Mouse (Mus musculus) kidney, postnatal 4 days (tissue): ENCODE measurements around the gene Vav2.
A peak's percentile ranks its signal among the peaks of the same experiment; 100 is the strongest.

Experiments
- DNase-seq, 2 experiments: peaks; one replicate each; pipeline ENCODE4 v3.0.0; 2021; ENCODE audit warnings: mixed read lengths in 2 of 2

The Vav2 gene

DNA sequence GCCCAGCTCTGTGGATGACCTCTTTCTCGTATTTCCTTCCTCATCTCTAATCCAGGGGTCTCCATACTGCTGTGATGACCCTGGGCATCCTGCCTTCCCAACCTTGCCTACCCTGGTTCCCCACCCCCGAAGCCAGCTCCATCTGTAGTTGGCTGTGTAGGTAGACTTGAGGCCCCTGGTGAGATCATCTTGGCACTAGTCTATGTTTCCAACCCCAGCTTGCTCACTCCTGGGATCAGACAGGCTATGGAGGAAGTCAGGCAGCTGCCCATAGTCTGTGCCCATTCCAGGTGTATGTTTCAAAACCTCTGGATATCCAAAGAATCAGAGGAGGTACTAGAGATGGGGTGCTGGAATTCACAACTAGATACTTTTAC is 179.4 kb downstream of the Vav2 start:
- no peak for DNase-seq

DNA sequence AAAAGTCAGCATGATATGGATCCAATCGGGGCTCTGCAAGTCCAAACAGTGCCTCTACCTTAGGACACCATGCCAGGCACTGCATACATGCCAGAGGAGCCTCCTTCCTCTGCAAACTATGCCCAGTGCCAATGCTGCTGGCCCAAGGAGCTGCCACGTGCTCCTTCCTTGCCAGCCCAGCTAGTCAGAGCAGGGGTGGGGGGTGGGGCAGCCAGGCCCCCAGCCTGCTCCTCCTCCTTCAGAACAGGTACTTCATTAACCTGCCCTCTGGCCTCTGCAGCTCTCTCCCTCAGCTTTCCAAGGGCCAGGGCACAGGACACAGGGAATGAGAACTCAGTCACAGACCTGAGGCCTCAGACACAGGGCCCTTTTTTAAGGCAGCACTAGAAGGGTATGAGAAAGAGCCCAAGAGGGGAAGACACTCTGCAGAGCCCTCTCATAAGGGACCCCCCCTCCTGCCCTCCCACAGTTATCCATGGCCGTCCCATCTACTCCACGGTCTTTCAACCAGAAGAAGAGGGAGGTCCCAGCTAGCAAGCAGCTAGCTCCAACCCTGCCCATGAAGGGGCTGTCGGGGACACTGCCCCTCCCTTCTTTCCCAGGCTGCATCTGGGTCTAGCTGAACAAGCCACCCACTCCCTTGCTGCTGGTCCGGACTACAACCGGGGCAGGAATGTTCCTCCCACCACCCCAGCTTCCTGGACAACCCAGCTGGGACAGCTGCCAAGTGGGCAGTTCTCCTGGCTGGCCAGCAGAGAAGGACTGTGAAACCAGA is 179.9 kb downstream of the Vav2 start:
- DNase-seq: peak; percentile 96 to 97

DNA sequence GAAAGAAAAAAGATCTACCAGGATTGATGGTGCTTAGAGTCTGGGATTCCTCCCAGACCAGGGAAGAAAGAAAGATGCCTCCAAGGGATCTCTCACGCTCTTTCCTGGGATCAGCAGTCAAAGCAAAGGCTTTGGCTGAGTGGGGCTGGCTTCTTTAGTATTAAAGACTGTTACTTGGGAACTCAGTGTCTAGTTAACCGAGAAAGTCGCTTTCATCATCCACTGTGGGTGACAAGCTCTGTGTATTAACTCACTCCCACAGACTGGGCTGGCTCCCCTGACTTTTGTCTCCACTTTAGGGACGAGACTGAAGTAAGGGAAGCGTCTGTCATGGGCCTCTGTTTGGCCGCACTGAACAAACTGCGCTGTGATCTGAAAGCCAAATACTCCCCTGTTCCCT is 180.9 kb downstream of the Vav2 start:
- peak in 1 of 2 experiments; percentile 28 for DNase-seq

DNA sequence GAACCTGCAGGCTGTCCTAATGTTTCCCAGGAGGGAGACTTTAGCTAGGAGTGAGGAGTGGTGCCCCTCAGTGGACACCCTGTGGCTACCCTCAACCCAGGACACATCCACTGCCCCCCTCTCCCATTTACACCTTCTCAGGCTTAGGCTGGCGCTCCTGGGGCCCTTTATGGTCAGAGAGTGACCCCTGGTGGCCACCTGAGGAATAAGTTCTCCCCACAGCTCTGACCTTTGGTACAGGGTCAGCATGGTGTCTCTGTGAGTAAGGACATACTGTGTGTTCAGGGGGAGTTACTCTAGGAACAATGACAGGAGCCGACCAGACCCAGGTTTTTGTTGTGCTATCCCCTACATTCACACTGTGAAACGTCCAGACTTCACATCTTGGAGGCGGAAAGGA is 189.5 kb downstream of the Vav2 start:
- peak; percentile 76 to 77 for DNase-seq

DNA sequence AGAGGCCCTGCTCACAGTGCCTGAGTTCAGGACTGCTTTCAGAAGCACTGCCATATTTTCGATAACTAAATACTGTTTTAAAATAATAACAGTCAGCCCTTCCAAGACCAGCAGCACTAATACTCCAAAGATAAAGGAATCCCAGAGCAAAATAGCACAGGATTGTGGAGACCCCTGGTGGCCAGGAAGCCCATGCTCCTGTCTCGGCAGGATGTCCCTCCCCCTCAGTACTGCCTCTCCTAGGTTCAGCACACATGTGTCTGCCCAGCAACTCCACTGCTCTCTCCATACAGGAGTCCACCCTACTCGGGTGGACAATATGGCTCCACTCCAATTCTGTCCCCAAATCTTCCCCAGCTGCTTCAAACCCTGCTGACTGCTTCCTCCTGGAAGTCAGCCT is 191.1 kb downstream of the Vav2 start:
- DNase-seq: peak; percentile 86

DNA sequence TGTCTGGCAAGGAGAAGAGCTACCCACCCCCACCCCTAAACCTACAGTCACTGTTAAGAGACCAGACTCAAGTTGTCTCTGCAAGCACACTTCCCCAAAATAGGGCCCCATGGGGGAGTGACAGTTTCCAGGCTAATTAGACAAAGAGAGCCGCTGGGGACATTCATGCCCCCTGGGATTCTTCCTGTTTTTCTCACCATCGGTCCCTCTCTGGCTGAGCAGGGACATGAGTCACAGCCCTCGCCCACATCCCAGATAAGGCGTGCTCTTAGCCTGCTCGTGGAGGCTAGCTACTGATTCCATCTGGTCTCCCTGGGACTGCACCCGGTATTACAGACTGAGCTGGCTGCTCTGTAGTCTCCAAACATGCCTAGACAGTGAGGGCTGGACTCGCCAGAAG is 194.5 kb downstream of the Vav2 start:
- peak in 1 of 2 experiments; percentile 39 for DNase-seq

DNA sequence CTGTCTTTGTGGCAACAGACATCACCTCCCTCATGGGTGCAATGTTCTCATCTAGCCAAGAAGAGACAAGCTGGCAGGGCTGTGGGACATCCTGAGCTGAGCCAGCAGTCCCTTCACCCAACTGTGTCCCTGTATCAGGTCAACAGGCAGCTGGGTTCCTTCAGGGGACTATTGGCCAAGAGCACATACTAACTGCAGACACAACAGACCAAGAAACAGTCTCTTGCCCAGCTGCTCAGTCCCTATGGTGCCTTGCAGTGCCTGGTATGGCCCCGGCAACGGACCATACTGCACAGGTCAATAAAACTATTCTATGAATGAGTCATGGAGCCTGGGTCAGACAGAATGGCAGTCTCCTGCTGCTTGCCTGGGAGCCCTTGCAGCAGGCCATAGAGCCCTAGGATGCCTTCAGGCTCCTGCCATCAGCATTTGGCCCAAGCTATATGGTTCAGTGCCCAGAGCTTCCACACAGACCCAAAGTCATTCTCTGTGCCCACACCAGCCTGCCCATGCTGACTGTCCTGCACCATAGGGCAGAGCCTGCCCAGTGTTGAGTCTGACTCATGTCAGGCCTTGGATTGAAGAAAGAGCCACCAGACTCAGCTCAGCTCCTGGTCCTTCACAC is 197.2 kb downstream of the Vav2 start:
- DNase-seq: no peak

DNA sequence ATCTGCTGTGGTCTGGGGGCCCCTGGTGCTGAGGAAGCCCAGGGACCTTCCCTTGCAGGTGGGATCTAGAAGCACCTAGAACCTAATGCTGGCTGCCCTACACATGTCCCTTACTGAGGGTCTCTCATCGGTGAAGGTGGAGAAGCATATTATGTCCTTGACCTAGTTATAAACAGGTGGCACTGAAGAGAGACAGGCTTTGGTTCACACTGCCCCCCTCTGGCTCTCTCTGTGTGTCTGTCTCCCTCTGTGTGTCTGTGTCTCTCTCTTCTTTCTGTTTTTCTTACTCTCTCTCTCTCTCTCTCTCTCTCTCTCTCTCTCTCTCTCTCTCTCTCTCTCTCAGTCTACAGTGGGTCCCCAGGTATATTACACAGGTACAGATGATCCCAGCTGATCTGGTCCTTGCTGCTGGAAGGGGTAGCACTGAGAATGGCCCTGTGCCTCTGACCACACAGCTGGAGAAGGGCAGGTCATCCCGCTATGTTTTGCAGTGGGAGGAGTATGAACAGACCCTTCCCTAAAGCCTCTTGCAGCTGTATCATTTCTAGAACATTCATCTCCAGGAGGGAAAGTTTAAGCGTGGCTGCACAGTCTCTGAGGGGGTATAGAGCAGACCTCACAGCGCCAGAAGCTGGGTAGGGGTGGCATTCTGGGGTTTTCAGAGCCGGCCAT is 197.9 kb downstream of the Vav2 start:
- no peak for DNase-seq

DNA sequence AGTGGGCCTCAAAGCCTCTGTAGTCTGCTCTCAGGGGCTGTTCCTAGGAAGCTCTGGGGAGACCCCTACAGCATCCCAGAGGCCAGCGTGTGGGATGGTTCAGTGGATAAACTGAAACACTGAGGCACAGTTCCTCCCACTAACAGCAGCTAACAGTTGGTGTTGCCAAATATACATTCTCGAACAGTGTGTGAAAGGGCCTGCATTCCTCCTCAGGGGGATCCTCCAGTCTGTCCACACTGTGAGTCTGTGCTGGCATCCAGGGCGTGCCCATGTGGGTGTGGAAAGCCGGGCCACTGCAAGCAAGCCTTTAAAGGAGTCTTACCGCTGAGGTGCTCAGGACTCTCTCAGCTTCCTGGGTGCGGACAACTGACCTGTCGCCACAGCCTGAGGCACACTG is 200.3 kb downstream of the Vav2 start:
- DNase-seq: no peak

DNA sequence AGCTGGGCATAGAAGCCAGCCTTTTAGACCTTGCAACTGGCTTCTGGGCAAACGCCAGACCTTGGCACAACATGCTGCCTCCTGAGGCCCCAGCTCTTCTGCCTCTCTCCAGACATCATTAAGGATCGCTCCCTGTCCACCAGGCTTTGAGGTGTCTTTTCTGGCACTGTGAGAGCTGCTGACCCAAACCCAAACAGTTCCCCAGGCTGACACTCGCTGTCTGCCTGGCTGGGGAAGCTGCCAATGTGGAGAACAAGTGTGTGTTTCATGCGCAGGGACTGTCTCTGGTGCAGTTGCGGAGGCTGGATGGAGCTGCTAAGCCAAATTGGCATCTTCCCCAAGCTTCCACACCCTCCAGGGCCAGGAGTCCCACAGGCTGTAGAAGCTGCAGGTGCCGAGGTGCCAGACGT is 203.8 kb downstream of the Vav2 start:
- no peak for DNase-seq

DNA sequence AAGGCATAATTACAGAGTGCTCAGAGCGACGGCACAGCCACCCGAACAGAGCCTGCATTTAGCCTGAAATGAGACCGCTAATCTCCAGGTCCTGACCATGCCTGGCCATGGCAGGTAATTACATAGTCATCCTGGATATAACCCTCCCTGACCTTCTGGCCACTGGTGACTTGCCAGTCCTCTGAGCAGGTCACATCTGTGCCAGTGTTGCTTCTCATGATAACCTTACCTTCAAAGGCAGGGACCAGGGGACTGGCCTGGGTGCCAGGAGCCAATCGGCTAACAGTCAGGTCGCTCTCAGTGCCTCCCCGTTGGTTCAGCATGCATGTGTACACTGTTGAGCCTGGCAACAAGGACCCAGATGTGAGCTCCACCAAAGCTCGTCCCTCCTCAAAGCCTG is 208.3 kb downstream of the Vav2 start:
- no peak for DNase-seq

DNA sequence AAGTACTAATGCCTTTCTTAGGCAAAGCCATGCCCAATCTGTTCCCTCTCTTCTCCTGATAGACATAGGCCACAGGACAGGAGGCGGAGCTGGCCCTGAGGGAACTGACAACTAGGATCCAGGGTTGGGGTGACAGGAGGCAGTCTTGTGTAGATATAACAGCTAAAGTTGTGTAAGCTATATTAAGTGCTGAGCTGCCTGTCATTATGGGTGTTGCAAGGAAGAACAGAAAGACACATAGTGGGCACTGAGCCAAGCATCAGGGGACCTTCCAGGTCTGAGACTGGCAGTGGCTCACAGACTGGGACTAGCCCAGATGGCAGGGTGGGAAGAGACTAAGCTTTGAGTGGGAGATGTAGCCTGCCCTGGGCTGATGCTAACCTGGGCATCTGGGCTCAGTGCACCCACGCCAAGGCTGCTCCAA is 208.7 kb downstream of the Vav2 start:
- no peak for DNase-seq

DNA sequence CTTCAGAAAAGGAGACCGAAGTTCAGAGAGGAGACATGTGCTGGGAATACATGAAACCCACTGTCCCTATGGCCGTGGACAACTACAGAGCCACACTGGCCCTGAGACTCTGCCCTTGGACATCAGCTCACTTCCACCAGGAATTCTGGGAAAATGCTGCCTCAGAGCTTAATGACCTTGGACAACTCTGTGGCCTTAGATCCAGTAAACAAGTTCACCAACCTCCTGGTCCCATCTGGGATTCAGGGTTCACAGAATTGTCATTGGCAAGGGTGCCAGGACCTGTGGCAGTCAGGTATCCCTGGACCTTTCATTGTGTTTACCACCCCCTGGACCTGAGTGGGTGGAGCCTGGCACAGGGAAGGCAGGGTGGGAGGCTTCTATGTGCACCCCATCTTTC is 211.3 kb downstream of the Vav2 start:
- DNase-seq: no peak
